Mouse (Mus musculus) CD4-positive, CD25-positive, alpha-beta regulatory T cell, adult 2 months (primary cell): ENCODE data around the gene Serpinb5.
"Not testable (repeated sequence)": the region's sequence is repeated elsewhere in the genome, so short reads cannot be mapped to it uniquely, and the experiment has no call there.

Experiments used
- DNase-seq: peaks from one replicate; pipeline ENCODE4 v3.0.0-alpha.2; 2012; ENCODE audit warnings: low read depth, low spot score

Serpinb5 gene

DNA sequence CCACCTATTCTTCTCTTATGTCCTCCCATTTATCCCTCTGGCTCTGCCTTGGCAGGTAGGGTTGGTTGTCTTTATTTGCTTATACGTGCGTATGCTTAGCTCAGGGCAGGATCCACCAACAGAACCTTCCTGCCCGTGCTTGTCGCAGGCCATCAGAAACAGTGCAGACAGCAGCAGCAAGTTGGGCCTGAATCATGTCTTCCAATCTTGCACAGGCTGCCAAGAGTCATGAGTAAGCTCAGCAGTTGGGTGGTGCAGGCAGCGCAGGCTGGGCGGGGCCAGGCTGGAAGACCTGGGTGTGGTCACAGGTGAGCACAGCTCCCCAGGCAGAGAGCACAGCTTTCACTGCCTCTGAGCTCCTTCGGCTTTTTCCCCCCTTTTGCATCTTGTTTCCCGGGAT is at the start of gene Serpinb5:
Gene Serpinb5 (plus strand): TSS at position 327 of the 400 bp plus-strand sequence.
- DNase-seq, result no peak

DNA sequence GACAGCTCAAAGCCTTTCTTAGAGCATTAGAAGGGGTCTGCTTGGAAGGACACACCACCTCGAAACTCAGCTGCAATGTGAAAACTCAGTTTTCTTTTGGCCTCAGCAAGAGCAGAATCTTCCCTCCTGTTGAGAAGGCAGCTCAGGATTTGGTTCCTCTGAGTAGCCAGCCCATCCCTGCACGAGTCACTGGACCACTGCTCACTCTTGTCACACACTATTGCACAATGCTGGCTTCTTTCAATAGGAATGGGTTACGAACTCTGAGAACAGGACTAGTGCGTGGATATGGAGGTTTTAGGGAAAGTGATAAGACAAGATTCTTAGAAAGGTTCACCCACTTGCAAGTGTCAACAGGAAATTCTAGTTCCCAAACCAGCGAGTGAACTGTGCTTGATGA is 46.1 kb upstream of the Serpinb5 start:
- no peak for DNase-seq

DNA sequence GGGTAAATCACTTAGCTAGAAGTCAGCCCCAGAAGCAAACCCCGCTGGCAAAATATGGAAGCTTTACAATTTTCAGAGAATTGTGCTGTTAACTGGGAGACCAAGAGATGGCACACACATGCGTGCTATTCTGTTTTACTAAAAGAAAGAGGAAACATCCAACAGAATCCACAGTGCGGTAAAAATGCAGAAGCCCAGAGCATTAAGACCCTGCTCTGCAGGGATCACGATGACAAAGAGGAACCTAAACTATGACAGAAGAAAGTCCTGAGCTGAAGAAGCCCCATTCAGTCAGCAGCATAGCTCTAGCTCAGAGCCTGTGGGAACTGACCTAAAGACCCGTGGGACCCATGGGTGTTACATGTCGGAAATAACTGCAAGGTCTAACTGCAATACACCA is 45.7 kb upstream of the Serpinb5 start:
- DNase-seq, result no peak

DNA sequence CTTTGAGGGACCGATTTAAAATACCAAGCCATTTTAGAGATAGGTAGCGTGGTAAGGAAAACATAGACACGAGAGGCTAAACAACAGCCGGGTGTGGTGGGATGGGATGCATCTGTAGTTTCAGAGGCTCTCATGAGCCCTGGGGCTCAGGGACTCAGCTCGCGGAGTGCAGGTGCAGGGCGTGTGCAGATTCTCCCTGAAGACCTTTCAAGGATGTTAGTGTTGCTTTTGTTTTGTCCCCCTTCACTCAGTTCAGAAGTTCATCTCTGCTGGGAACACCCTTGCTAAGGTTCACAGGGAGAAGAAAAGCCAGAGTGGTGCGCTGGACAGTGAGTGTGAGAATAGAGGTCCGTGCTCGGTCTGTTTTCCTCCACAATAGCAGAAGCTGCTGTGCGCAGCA is 44.2 kb upstream of the Serpinb5 start:
- no peak for DNase-seq

DNA sequence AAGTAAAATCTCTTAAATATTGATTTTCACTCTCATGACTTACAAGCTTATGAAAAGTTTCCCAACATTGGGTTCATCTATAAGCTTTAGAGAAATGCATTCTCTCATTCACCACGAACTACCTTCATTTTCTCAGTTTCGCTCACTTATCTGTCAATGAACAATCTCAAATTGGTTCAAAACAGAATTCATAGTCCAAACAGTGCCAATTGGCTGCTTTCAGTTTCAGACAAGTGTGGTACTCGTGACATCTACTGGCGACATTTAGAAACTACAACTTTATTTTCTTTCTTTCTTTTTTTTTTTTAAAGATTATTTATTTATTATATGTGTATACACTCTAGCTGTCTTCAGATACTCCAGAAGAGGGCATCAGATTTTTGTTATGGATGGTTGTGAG is 42.6 kb upstream of the Serpinb5 start:
- DNase-seq, result peak; percentile 78

DNA sequence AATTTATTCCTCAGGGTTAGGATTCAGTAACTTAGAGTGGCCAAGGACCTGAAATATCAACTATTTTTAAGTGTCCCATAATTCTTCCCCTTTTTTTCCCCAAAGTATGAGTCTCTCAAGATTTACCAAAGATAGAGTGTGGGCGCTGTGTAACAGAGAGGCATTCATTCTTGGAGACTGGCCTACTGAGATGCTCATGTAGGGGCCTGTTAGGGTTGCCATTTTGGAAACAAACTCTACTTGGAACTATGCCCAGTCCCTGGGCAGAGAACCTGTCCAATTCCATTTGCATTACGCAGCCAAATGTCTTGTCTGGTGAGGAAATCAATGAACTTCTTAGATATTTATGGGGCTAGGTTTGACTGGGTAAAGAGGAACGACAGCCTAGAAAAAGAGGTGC is 38.7 kb upstream of the Serpinb5 start:
- DNase-seq, result no peak

DNA sequence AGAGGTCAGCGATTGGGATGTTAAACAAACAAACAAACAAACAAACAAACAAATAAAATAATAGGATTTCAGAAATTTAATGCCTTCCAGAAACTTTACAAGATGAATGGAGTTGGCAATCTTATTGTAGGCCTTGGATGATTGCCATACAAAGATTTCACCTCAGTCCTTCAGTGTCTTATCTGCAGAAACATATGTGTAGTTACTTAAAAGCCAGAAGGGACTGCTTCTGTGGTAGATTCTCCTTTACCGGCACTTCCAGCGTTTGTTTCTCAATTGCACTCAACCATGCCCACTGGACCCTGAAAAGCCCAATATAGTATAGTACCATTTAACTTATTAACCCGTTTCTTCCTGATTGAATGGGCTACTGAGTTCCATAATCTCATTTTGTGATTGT is 32.2 kb upstream of the Serpinb5 start:
- no peak for DNase-seq

DNA sequence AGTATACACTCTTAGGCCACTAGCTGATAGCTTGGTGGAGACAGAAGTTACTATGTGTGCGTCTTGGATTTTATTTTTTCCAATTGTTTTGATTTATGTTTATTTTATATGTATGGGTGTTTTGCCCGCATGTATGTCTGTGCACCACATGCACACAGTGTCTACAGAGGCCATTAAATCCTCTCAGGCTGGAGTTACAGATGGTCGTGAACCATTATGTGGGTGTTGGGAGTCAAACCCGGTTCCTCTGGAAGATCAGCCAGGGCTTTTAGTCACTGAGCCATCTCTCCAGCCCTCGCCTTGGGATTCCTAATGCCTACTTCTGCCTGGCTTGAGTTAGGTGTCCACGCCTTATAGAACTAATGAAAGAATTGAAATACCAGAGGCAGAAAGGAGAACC is 4.6 kb downstream of the Serpinb5 start:
- DNase-seq, result no peak

DNA sequence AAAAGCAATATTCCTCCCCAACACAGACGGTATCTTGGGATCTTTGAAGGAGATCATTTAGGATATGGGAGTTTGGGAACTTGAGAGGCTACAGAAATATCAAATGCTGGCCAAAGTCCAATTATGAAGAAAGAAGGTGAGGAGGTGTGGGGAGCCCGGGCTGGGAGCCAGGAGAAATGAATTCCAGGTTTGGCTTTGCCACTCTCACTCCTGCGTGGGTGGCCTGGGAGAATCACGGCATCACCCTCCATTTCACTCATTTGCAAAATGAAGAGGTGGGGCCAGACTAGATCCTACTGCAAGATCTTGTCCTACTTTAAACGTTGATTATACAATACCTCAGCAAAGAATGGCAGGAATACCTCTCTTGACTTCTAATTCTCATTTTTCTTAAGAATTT is 5.1 kb downstream of the Serpinb5 start:
- no peak for DNase-seq

DNA sequence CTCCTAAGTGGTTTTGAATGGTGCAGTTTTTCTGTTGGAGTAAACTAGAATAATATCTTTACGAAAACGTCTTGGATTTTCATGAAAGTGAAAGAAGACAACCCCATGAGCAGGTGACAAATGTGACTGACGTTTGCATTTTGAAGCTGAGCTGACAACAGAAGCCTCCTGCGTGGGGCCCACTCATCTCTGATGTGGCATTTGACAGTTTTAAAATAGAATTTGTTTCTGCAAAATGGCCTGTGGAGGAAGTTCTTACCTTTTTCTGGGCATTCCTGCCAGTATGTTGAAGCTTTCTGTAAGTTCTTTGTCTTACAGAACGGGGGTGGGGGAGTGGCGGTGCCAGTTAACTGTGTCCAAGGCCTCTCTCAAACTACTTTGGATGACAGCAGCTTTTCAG is 5.8 kb downstream of the Serpinb5 start:
- peak; percentile 64 for DNase-seq

DNA sequence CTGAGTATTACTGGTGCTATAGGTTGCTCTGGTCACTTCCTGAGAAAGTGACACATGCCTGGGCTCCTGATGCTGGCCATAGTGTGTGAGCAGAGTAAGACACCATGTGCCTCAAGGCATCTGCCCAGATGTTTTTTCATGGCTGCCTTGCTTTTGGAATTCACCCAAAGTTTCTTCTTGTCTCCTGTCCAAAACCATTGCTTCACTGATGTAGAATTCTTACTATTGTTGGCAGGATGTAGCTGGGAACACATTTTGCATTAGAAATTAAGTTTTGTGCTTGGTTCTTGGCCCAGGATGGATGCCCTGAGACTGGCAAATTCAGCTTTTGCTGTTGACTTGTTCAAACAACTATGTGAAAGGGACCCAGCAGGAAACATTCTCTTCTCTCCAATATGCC is 9.0 kb downstream of the Serpinb5 start:
- DNase-seq, result no peak

DNA sequence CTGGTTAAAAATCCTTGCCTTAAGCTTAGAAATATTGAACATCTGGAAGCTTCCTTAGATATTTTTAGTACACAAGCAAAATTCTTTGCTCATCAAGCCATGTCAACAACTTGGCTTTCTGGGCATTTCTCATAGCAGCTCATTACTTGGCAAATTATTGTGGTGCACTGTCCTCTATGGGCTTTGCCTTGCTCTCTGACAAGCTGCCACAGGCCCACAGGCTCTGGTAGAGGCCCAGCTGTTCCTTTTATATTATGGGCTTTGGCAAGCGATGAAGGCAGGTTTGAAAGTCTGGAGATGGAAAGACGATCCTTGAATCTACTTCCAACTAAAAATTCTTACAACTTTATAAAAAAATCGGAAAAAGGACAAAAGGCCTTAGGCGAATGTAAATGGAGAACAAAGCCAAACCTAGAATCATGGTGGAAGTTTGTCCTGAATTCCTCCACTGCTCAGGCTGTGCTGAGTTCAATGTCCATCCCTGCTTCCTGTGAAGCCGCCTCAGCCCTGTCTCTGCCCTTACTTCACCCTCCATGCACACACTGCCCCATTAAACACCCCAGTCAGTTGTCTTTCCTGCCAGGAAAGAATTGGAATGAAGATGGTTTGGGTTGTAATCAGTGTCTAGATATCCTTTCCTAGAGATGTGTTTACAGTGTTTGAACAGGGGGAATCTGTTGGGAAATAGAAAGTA is 14.4 kb downstream of the Serpinb5 start:
- DNase-seq, result no peak

DNA sequence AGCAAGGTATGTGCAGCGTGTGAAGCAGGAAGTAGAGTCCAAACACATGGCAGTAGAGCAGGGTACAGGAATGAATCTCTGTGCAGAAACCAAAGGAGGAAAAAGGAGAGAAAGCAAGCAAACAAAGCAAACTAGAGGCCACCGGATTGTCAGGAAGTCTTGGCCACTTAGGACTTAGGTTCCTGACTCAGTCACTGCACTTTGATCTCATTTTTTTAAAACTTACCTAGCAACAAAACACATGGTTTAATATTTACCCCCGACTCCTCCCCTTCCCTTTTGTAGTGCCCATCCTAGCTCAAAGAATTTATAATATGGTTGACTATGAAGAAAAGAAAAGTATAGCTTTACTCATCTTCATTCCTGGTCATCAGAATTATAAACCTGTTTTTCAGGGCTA is 15.2 kb downstream of the Serpinb5 start:
- DNase-seq, result no peak

DNA sequence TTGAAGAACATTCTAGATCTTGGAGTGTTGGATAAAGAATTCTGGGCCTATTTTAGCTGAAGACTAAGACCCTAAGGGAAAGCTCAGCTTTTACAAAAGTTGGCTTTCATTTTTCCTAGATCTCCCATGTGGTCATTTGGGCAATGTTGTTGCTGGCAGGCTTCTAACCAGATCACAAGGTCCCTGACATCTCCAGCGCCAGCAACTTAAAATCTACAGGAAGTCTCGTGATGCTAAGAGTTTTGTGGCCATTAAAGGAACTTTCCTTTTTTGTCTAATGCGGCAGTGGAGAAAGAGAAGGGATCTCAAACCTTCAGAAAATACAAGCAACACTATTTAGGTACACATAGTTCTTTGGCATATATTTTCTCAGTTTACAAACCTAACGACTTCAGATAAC is 21.8 kb downstream of the Serpinb5 start:
- DNase-seq, result no peak

DNA sequence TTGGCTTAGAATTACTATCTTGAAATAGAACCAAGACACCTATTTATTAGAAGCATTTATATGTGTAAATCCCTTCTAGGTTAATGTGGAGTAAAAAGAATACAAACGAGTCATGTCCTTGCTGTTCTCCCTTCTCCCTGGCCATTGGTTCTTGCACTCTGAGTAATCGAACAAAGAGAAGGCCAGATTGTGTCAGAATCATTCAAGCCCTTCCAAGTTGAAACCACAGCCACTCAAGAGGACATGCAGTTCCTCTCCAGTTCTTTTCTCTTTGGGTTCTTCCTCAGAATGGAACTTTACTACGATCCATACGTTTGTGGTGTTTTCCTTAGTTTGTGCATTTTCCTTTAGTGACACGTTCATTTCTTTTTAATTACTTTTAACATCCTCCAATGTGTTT is 22.4 kb downstream of the Serpinb5 start:
- no peak for DNase-seq

DNA sequence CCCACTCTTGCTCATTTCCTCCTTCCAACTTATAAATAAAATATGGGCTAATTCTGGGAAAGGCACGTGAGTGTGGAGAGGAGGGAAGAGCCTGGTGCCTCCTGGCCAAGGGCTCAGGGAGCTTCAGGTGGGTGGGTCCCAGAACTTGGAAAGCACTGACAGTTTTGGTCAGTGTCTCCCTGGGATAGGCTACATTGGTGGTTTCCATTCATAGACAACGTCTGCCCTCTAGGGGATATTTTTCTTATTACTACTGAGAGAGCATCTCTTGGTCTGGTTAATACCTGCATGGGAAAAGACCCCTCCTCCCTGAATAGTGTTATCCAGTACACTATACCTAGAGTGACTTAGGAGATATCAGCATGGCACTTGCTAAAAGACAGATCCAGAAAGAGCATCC is 22.8 kb downstream of the Serpinb5 start:
- peak; percentile 49 for DNase-seq

DNA sequence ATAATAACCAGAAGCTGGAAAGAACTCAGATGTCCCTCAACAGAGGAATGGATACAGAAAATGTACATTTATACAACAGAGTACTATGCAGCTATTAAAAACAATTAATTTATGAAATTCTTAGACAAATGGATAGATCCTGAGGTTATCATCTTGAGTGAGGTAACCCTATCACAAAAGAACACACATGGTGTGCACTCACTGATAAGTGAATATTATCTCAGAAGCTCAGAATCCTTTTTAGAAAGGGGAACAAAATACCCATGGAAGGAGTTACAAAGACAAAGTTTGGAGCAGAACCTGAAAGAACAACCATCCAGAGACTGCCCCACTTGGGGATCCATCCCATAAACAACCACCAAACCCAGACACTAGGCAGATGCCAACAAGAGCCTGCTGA is 34.2 kb downstream of the Serpinb5 start:
- not testable (repeated sequence) for DNase-seq

DNA sequence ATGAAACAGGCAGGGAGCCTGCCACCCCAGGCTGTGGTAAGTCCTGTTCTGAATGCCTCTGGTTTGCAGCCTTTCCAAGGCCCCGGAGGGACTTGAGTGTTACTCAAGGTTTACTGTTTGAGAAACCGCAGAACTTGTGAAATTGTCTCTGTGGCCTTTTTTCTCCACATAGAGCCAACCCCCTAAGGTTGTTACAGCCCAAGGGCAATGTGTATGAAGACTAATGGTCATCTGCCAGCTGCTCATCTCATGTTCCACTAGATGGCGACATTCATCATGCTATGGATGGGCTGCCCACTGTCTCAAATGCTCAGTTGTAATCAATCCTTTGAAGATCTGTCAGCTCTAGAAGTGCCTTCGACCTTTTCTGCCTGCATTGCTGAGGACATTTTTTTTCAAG is 40.4 kb downstream of the Serpinb5 start:
- peak; percentile 10 for DNase-seq

DNA sequence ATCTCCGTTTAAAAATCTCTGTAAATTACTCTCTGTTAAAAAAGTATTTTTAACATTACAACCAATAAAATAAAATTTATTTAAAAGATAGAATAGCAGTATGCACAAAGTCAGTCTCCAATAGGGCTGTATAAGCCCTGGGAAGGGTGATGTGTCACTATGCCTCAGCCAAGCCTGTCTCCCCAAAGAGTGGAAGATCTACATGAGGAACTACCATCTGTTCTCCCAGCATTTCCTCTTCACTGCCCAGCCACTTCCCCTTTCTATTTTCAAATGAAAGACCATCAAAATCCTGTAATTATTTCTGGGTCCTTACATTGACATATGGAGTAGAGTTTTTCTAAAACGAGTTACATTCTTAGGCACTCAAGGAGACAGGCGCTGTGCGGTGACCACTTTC is 71.0 kb downstream of the Serpinb5 start:
- no peak for DNase-seq
